Mouse (Mus musculus): ENCODE results near the gene Atg5. TPM values are rescaled to one million over a fixed set of nuclear protein-coding genes. Genes with fewer than 3 reads are reported as not detected.

The Atg5 gene
- polyA plus RNA-seq, 1 experiment from 2014 or later = 46.4 TPM

DNA sequence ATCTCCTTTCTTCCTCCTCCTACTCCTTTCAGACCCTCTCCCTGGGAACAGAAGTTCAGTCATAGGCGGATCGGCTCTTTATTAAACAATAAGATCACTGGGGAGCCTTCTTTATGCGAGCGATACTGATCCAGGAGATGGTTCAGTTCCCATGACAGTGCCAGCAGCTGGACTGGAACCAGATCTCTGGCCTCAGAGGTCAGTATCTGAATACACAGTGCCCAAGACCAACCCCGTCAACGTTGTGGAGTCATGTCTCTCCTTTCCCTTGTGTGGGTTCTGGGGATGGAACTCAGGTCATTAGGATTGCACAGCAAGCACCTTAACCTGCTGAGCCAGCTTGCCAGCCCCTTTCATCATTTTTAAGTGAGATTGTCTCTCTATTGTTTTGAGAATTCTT, 70.4 kb downstream of the Atg5 start:
- no peaks in the 10 kb centered on the region for H3K9me3 ChIP-seq
- no peaks in the 10 kb centered on the region for H3K36me3 ChIP-seq
- WGBS = 81% methylated on average over 6 of the region's 6 CpGs
- H3K4me2 ChIP-seq = no peak overlapping the region
- H3K27ac ChIP-seq = no peak overlapping the region
- H3K4me1 ChIP-seq = no peaks in the 10 kb centered on the region
- ATAC-seq (ENCODE audit: insufficient read depth, low FRiP score, low read depth) = no peak
- H3K27me3 ChIP-seq (replicated peaks) = no peaks in the 10 kb centered on the region
- H3K9ac ChIP-seq = no peak overlapping the region
- H3K4me3 ChIP-seq (replicated peaks) = no peak overlapping the region

- Histone ChIP-seq H3K27me3 (replicated peaks) (no peaks in the 10 kb centered on the region), H3K36me3 (no peaks in the 10 kb centered on the region), H3K4me1 (no peaks in the 10 kb centered on the region), H3K9ac (no peak overlapping the region), H3K4me3 (replicated peaks) (no peak overlapping the region), H3K4me2 (no peak overlapping the region), H3K9me3 (no peaks in the 10 kb centered on the region), H3K27ac (no peak overlapping the region)
- 73% methylated on average over 5 of the region's 5 CpGs for whole genome bisulfite sequencing
- no peak for ATAC-seq (ENCODE audit: insufficient read depth, low FRiP score, low read depth)
Observed at GRCm38 (mm10) chr10:44339326-44339725, 71.2 kb downstream of the Atg5 start.

DNA sequence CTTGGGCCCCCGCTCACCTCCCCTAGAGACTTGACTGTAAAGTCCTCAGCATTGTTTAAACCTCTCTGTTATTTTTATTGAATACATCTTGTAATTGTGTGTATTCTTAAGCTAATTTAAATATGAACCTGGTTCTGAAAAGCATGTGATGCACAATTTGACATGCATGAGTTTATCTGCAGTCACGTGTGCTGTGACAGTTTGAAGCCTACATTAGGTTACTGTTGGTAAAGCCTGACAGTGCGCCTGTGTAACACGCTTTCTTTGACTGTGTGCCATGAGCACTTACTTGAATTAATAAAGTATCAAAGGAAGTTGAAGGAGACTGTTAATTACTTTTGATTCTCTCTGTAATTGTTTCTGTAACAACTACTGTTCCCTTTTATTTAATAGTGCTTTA, 72.8 kb downstream of the Atg5 start:
- Histone ChIP-seq H3K9me3 (no peaks in the 10 kb centered on the region), H3K9ac (no peak overlapping the region), H3K4me3 (replicated peaks) (no peak overlapping the region), H3K27me3 (replicated peaks) (no peaks in the 10 kb centered on the region), H3K4me1 (no peaks in the 10 kb centered on the region), H3K4me2 (no peak overlapping the region), H3K36me3 (no peaks in the 10 kb centered on the region), H3K27ac (no peak overlapping the region)
- 88% methylated on average over 4 of the region's 4 CpGs for WGBS
- ATAC-seq (ENCODE audit: insufficient read depth, low FRiP score, low read depth) = no peak

DNA sequence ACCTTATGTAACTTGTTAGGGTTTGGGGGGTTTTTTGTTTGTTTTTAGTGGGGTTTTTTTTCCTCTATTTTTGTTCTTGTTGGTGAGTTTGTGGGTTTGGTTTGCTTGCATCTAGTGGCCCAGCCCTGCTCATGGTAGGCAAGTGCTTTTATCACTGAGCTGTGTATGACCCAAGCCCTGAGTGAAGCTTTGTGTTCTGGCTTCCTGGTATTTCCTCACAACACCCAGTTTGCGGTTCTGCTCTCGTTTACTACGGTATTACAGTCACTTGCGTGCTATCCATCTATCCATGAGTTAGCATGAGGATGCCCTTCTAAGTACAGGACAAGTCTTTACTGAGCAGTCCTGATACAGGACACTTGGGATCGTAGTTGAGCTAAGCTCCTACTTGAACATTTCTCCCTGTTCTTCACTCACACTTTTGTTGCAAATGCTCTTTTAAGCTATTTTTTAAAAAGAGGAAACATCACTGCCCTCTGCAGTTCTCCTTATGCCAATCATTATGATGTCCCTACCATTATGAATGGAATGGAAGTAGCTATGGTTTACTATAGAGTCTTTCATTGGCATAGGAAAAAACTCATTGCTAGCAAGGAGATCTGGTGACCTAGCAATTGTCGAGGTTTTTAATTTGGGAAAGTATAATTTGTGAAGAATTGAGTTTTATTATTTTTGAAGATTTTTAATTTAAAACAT, 73.8 kb downstream of the Atg5 start:
- H3K36me3 ChIP-seq = no peaks in the 10 kb centered on the region
- no peak overlapping the region for H3K27ac ChIP-seq
- H3K9ac ChIP-seq = no peak overlapping the region
- H3K4me3 ChIP-seq (replicated peaks) = no peak overlapping the region
- no peaks in the 10 kb centered on the region for H3K27me3 ChIP-seq (replicated peaks)
- ATAC-seq (ENCODE audit: insufficient read depth, low FRiP score, low read depth) = no peak
- 86% methylated on average over 6 of the region's 6 CpGs for WGBS
- no peak overlapping the region for H3K4me2 ChIP-seq
- H3K9me3 ChIP-seq = no peaks in the 10 kb centered on the region
- H3K4me1 ChIP-seq = no peaks in the 10 kb centered on the region

DNA sequence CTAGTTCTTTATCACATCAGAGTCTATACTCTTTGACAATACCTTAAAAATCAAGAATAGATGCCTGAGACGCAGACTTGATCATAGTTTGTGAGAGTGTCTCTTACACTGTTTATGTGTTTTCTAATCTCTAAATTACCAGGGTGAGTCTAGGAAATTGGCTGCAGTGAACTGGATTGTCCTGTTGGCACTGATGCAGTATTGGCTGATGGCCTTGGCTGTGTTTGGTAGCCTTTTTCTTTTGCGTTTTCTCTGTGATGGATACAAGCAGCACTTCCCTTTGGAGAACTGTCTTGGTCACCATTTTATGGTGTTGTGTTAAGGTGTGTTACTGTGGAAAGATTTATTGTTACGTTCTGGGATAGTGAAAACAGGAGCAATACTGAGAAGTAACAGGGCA, 75.2 kb downstream of the Atg5 start:
- no peaks in the 10 kb centered on the region for H3K9me3 ChIP-seq
- no peak overlapping the region for H3K4me2 ChIP-seq
- no peak overlapping the region for H3K9ac ChIP-seq
- WGBS = 90% methylated on average over 3 of the region's 3 CpGs
- H3K27me3 ChIP-seq (replicated peaks) = no peaks in the 10 kb centered on the region
- ATAC-seq (ENCODE audit: insufficient read depth, low FRiP score, low read depth) = no peak
- H3K27ac ChIP-seq = no peak overlapping the region
- H3K36me3 ChIP-seq = no peaks in the 10 kb centered on the region
- no peaks in the 10 kb centered on the region for H3K4me1 ChIP-seq
- no peak overlapping the region for H3K4me3 ChIP-seq (replicated peaks)

- Histone ChIP-seq H3K4me3 (replicated peaks) (no peak overlapping the region), H3K36me3 (no peaks in the 10 kb centered on the region), H3K27me3 (replicated peaks) (no peaks in the 10 kb centered on the region), H3K9me3 (no peaks in the 10 kb centered on the region), H3K9ac (no peak overlapping the region), H3K4me2 (no peak overlapping the region), H3K27ac (no peak overlapping the region), H3K4me1 (no peaks in the 10 kb centered on the region)
- no peak for ATAC-seq (ENCODE audit: insufficient read depth, low FRiP score, low read depth)
- 73% methylated on average over 10 of the region's 10 CpGs for WGBS
Observed at GRCm38 (mm10) chr10:44347549-44348172, 79.5 kb downstream of the Atg5 start.

DNA sequence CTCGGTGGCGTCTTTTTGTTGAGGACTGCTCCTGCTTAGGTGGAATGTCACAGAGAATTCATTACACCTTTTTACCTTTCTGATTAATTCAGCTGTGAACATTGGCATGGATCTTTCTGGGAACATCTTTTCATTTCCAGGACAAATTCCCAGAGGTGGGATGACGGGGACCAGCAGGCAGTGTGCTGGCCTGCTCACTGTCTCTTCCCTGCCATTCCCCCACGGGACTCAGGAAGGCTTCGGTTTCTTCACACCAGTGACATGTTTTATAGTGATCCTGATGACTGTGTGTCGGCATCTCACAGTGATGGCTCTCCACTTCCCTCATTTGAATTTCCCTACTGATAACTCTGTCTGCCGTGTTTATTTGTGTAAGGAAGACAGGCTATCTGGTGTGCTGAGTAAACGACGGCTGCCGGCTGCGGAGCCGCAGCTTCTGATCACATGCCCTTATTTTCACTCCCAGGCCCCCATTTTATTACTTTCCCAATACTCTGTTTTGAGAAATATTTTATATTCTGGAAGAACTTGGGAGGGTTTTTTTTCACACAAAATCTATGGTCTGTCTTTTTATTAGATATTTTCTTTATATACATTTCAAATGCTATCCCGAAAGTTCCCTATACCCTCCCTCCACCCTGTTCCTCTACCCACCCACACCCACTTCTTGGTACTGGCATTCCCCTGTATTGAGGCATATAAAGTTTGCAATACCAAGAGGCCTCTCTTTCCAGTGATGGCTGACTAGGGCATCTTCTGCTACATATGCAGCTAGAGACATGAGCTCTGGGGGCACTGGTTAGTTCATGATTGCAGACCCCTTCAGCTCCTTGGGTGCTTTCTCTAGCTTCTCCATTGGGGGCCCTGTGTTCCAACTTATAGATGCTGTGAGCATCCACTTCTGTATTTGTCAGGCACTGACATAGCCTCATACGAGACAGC, 80.6 kb downstream of the Atg5 start:
- H3K27ac ChIP-seq = no peak overlapping the region
- no peak for ATAC-seq (ENCODE audit: insufficient read depth, low FRiP score, low read depth)
- no peaks in the 10 kb centered on the region for H3K9me3 ChIP-seq
- H3K36me3 ChIP-seq = no peaks in the 10 kb centered on the region
- H3K9ac ChIP-seq = no peak overlapping the region
- no peak overlapping the region for H3K4me2 ChIP-seq
- WGBS = 55% methylated on average over 14 of the region's 14 CpGs
- no peaks in the 10 kb centered on the region for H3K4me1 ChIP-seq
- no peak overlapping the region for H3K4me3 ChIP-seq (replicated peaks)
- no peaks in the 10 kb centered on the region for H3K27me3 ChIP-seq (replicated peaks)

DNA sequence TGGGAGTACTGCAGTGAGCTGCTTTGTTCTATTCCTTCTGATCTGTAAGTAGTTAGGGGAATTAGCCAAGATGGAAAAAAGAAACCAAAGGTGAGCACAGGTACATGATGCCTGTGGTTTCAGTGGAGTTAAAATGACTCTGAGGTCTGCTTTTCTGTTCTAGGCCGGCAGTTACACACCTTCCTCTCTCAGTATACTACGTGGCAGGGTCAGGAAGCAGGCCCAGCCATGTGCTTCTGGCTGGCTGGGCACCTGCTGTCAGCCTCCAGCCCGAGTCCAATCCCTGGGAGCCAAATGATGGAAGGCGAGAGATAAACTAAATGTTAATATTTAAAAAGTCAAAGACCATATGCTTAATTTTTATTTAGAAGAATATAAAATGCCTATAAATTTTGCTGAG, 85.3 kb downstream of the Atg5 start:
- H3K4me2 ChIP-seq = no peak overlapping the region
- WGBS = 54% methylated on average over 4 of the region's 4 CpGs

DNA sequence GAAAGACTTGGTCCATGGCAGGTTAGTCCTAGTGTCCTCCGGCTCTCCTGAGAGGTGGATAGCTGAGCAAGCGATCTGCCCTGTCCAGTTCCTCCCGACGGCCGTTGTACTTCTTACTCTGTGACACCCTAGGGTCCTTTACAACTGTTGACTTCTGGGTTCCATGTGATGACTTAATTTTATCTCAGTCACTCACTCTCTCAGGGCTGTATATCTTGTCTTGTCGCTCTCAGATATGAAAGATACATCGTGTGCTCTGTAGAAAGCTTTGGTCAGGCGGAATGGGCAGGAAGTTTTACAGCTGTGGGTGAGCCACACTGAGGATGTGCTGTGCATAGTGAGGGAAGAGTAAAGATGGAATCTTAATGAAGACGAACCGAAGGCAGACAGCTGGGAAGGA, 86.2 kb downstream of the Atg5 start:
- no peaks in the 10 kb centered on the region for H3K27me3 ChIP-seq (replicated peaks)
- no peaks in the 10 kb centered on the region for H3K4me1 ChIP-seq
- H3K9me3 ChIP-seq = no peaks in the 10 kb centered on the region
- no peaks in the 10 kb centered on the region for H3K36me3 ChIP-seq
- 72% methylated on average over 10 of the region's 10 CpGs for WGBS
- no peak overlapping the region for H3K9ac ChIP-seq
- no peak overlapping the region for H3K27ac ChIP-seq
- H3K4me2 ChIP-seq = no peak overlapping the region
- ATAC-seq (ENCODE audit: insufficient read depth, low FRiP score, low read depth) = peak; percentile 31; the same call in 1 of the 2 replicates
- H3K4me3 ChIP-seq (replicated peaks) = no peak overlapping the region

More for the DNA sequence above, 85.3 kb downstream of the Atg5 start:
- Histone ChIP-seq H3K4me1 (no peaks in the 10 kb centered on the region), H3K27ac (no peak overlapping the region), H3K27me3 (replicated peaks) (no peaks in the 10 kb centered on the region), H3K9ac (no peak overlapping the region), H3K36me3 (no peaks in the 10 kb centered on the region), H3K4me3 (replicated peaks) (no peak overlapping the region), H3K9me3 (no peaks in the 10 kb centered on the region)
- ATAC-seq (ENCODE audit: insufficient read depth, low FRiP score, low read depth) = no peak

DNA sequence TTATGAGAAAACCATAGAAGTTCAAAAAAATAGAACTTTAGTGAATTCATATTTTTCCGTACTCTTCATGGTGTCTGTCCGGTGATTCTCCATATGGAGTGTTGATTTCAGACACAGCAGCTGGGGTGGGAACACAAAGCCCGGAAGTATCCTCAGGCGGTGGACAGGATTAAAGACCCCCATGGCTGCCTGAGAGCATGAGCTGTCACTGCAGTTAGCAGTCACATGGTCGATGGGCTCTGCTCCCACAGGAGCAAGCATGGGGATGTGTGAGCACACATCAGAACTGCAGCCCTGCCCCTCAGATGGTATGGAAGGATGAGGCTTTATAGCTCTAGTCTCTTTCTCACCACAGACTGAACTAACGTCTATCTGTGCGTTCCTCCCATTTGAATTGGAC, 87.1 kb downstream of the Atg5 start:
- 77% methylated on average over 7 of the region's 7 CpGs for WGBS
- Histone ChIP-seq H3K27me3 (replicated peaks) (no peaks in the 10 kb centered on the region), H3K9me3 (no peaks in the 10 kb centered on the region), H3K4me2 (no peak overlapping the region), H3K4me1 (no peaks in the 10 kb centered on the region), H3K36me3 (no peaks in the 10 kb centered on the region), H3K4me3 (replicated peaks) (no peak overlapping the region), H3K9ac (no peak overlapping the region), H3K27ac (no peak overlapping the region)
- ATAC-seq (ENCODE audit: insufficient read depth, low FRiP score, low read depth) = no peak

DNA sequence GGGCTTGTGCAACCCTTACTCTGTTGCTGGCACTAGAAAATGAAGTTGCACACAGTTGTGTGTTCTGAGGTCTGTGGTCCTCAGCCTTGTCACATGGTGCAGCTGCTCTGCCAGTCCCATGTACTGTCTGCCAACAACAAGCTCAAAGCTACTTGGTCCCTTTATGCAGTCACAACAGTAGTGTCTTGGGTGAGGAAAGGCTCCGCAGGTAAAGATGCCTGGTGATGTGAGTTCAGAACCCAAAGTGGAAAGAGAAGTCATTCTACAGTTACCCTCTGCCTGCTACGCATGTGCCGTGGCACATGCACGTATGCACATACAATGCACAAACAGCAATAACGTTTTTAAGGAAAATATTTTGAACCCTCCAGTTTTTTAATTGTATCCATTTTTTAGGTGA, 88.5 kb downstream of the Atg5 start:
- no peak for ATAC-seq (ENCODE audit: insufficient read depth, low FRiP score, low read depth)
- Histone ChIP-seq H3K4me3 (replicated peaks) (no peak overlapping the region), H3K4me1 (no peaks in the 10 kb centered on the region), H3K36me3 (no peaks in the 10 kb centered on the region), H3K9me3 (no peaks in the 10 kb centered on the region), H3K27me3 (replicated peaks) (no peaks in the 10 kb centered on the region), H3K9ac (no peak overlapping the region), H3K4me2 (no peak overlapping the region), H3K27ac (no peak overlapping the region)
- 86% methylated on average over 5 of the region's 5 CpGs for WGBS

GRCm38 (mm10) chr10:44357316-44357715, 89.2 kb downstream of the Atg5 start:
- 18% methylated on average over 13 of the region's 13 CpGs for WGBS
- no peaks in the 10 kb centered on the region for H3K36me3 ChIP-seq
- no peak overlapping the region for H3K4me3 ChIP-seq (replicated peaks)
- H3K4me2 ChIP-seq = no peak overlapping the region
- H3K9me3 ChIP-seq = no peaks in the 10 kb centered on the region
- no peaks in the 10 kb centered on the region for H3K27me3 ChIP-seq (replicated peaks)
- H3K9ac ChIP-seq = no peak overlapping the region
- no peak overlapping the region for H3K27ac ChIP-seq
- no peak for ATAC-seq (ENCODE audit: insufficient read depth, low FRiP score, low read depth)
- H3K4me1 ChIP-seq = no peaks in the 10 kb centered on the region

All from stomach, embryonic 15.5 days (tissue).